Mouse (Mus musculus) limb, embryonic 10.5 days (tissue): ENCODE results near the gene Fam78a. TPM values are rescaled to one million over a fixed set of nuclear protein-coding genes. Genes with fewer than 3 reads are reported as not detected.

Experiments
- DNase-seq: peaks from one replicate; pipeline ENCODE4 v3.0.0-alpha.2; 2017; ENCODE audit warnings: low spot score
- H3K27ac ChIP-seq: fragments of 300-500 bp; sonication (generic); 2 replicates; pipeline ENCODE4 v1.5.1; 2016; ENCODE audit warnings: mild to moderate bottlenecking
- H3K27me3 ChIP-seq: fragments of 300-500 bp; sonication (generic); 2 replicates; pipeline ENCODE4 v1.6.1; 2016; ENCODE audit warnings: low read depth, mild to moderate bottlenecking; ENCODE audit not compliant: poor library complexity, severe bottlenecking
- H3K36me3 ChIP-seq: fragments of 300-500 bp; sonication (generic); 2 replicates; pipeline ENCODE4 v1.6.1; 2016; ENCODE audit warnings: mild to moderate bottlenecking, moderate library complexity
- H3K4me1 ChIP-seq: fragments of 300-500 bp; sonication (generic); 2 replicates; pipeline ENCODE4 v1.6.1; 2016
- H3K4me3 ChIP-seq: fragments of 300-500 bp; sonication (generic); 2 replicates; pipeline ENCODE4 v1.5.1; 2016; ENCODE audit warnings: mild to moderate bottlenecking, moderate library complexity
- H3K9me3 ChIP-seq: fragments of 300-500 bp; sonication (generic); replicated peaks from 2 replicates; pipeline ENCODE4 v1.6.1; 2016; ENCODE audit warnings: mild to moderate bottlenecking
- WGBS: fragments of 180-500 bp; shearing (Covaris S2); methylation state at CpG from one replicate; pipeline ENCODE4 v1.1.7; 2016; 5-methylcytosine and 5-hydroxymethylcytosine counted together
- polyA plus RNA-seq: library from polyadenylated mRNA; unstranded; fragments of >200 nt; fragmentation: Nextera tagmentation; extraction: Ambion mirVana; gene quantifications from 2 replicates; pipeline ENCODE4 v1.2.1, GENCODE M21; 2016

The Fam78a gene
- 2.0 TPM in 2 replicates for polyA plus RNA-seq

GRCm38 (mm10) chr2:32084111-32084871, at the start of gene Fam78a:
Fam78a (minus strand) TSS chr2:32084857.
- WGBS: under 1% methylated on average over 67 of the region's 68 CpGs
- no peaks in the 10 kb centered on the region for H3K9me3 ChIP-seq
- H3K36me3 ChIP-seq: no peaks in the 10 kb centered on the region
- H3K27me3 ChIP-seq: peaks cover 93% of the 10 kb centered on the region
- H3K4me3 ChIP-seq: peak within 1 kb of the TSS; percentile 73
- DNase-seq: peak; percentile 71
- H3K27ac ChIP-seq: peak within 1 kb of the TSS; percentile 70
- H3K4me1 ChIP-seq: peaks cover 45% of the 10 kb centered on the region

- Histone ChIP-seq H3K36me3 (no peaks in the 10 kb centered on the region), H3K27ac (peak overlapping the region; percentile 71; the same call in 1 of the 2 replicates), H3K4me3 (no peak overlapping the region), H3K4me1 (peaks cover 32% of the 10 kb centered on the region), H3K27me3 (no peaks in the 10 kb centered on the region), H3K9me3 (no peaks in the 10 kb centered on the region)
- 5% methylated on average over 2 of the region's 2 CpGs for WGBS
- DNase-seq: peak; percentile 90
Measured at GRCm38 (mm10) chr2:32134039-32134438, 49.4 kb upstream of the Fam78a start.

GRCm38 (mm10) chr2:32132567-32132992, 47.9 kb upstream of the Fam78a start:
- Histone ChIP-seq H3K4me1 (peaks cover 39% of the 10 kb centered on the region), H3K4me3 (peak overlapping the region; percentile 21), H3K9me3 (no peaks in the 10 kb centered on the region), H3K36me3 (no peaks in the 10 kb centered on the region), H3K27me3 (peaks cover 5% of the 10 kb centered on the region; the same call in 1 of the 2 replicates), H3K27ac (no peak overlapping the region)
- DNase-seq: peak; percentile 79
- 4% methylated on average over 12 of the region's 12 CpGs for WGBS

- Histone ChIP-seq H3K9me3 (no peaks in the 10 kb centered on the region), H3K36me3 (no peaks in the 10 kb centered on the region), H3K4me1 (peaks cover 33% of the 10 kb centered on the region), H3K4me3 (no peak overlapping the region), H3K27ac (no peak overlapping the region), H3K27me3 (peaks cover 5% of the 10 kb centered on the region; the same call in 1 of the 2 replicates)
- WGBS: 66% methylated on average over 6 of the region's 6 CpGs
- DNase-seq: no peak
Measured at GRCm38 (mm10) chr2:32131866-32132566, 47.4 kb upstream of the Fam78a start.

- WGBS: 84% methylated on average over 9 of the region's 9 CpGs
Measured at GRCm38 (mm10) chr2:32131205-32131834, 46.7 kb upstream of the Fam78a start.

GRCm38 (mm10) chr2:32130435-32130834, 45.8 kb upstream of the Fam78a start:
- no peak overlapping the region for H3K27ac ChIP-seq
- DNase-seq: peak; percentile 47

More at GRCm38 (mm10) chr2:32131205-32131834, 46.7 kb upstream of the Fam78a start:
- no peaks in the 10 kb centered on the region for H3K9me3 ChIP-seq
- H3K4me3 ChIP-seq: no peak overlapping the region
- H3K27me3 ChIP-seq: peaks cover 5% of the 10 kb centered on the region; the same call in 1 of the 2 replicates
- no peak overlapping the region for H3K27ac ChIP-seq
- H3K4me1 ChIP-seq: peaks cover 32% of the 10 kb centered on the region
- DNase-seq: no peak
- no peaks in the 10 kb centered on the region for H3K36me3 ChIP-seq

GRCm38 (mm10) chr2:32129383-32130074, 44.9 kb upstream of the Fam78a start:
- no peak overlapping the region for H3K4me3 ChIP-seq
- WGBS: 61% methylated on average over 11 of the region's 11 CpGs
- peaks cover 5% of the 10 kb centered on the region; the same call in 1 of the 2 replicates for H3K27me3 ChIP-seq
- H3K9me3 ChIP-seq: no peaks in the 10 kb centered on the region
- H3K36me3 ChIP-seq: no peaks in the 10 kb centered on the region
- H3K27ac ChIP-seq: peak overlapping the region; percentile 54; the same call in 1 of the 2 replicates
- no peak for DNase-seq
- H3K4me1 ChIP-seq: peaks cover 31% of the 10 kb centered on the region

More at GRCm38 (mm10) chr2:32130435-32130834, 45.8 kb upstream of the Fam78a start:
- 40% methylated on average over 6 of the region's 6 CpGs for WGBS
- no peaks in the 10 kb centered on the region for H3K36me3 ChIP-seq
- H3K4me1 ChIP-seq: peaks cover 32% of the 10 kb centered on the region
- no peaks in the 10 kb centered on the region for H3K9me3 ChIP-seq
- no peak overlapping the region for H3K4me3 ChIP-seq
- peaks cover 5% of the 10 kb centered on the region; the same call in 1 of the 2 replicates for H3K27me3 ChIP-seq

GRCm38 (mm10) chr2:32128536-32128841, 43.8 kb upstream of the Fam78a start:
- Histone ChIP-seq H3K36me3 (no peaks in the 10 kb centered on the region), H3K9me3 (no peaks in the 10 kb centered on the region), H3K4me3 (no peak overlapping the region), H3K27ac (peak overlapping the region; percentile 39), H3K4me1 (peaks cover 27% of the 10 kb centered on the region), H3K27me3 (peaks cover 5% of the 10 kb centered on the region; the same call in 1 of the 2 replicates)
- WGBS: 89% methylated on average over 5 of the region's 5 CpGs
- DNase-seq: no peak

GRCm38 (mm10) chr2:32127653-32128535, 43.2 kb upstream of the Fam78a start:
- Histone ChIP-seq H3K27ac (peak overlapping the region; percentile 39), H3K27me3 (peaks cover 5% of the 10 kb centered on the region; the same call in 1 of the 2 replicates), H3K9me3 (no peaks in the 10 kb centered on the region), H3K4me1 (peaks cover 27% of the 10 kb centered on the region), H3K36me3 (no peaks in the 10 kb centered on the region), H3K4me3 (no peak overlapping the region)
- no peak for DNase-seq
- WGBS: 28% methylated on average over 16 of the region's 16 CpGs

GRCm38 (mm10) chr2:32121785-32122184, 37.1 kb upstream of the Fam78a start:
- Histone ChIP-seq H3K27me3 (no peaks in the 10 kb centered on the region), H3K9me3 (no peaks in the 10 kb centered on the region), H3K4me1 (peaks cover 5% of the 10 kb centered on the region), H3K36me3 (no peaks in the 10 kb centered on the region), H3K27ac (no peak overlapping the region), H3K4me3 (no peak overlapping the region)
- no peak for DNase-seq
- 88% methylated on average over 2 of the region's 2 CpGs for WGBS

GRCm38 (mm10) chr2:32121150-32121549, 36.5 kb upstream of the Fam78a start:
- 65% methylated on average over 5 of the region's 5 CpGs for WGBS
- Histone ChIP-seq H3K36me3 (no peaks in the 10 kb centered on the region), H3K9me3 (no peaks in the 10 kb centered on the region), H3K27ac (peak overlapping the region; percentile 31; the same call in 1 of the 2 replicates), H3K27me3 (no peaks in the 10 kb centered on the region), H3K4me1 (peaks cover 5% of the 10 kb centered on the region), H3K4me3 (no peak overlapping the region)
- no peak for DNase-seq
